Mouse (Mus musculus): Measurements from ENCODE around the gene Lrba. TPM values are rescaled to one million over a fixed set of nuclear protein-coding genes. Genes with fewer than 3 reads are reported as not detected.

The Lrba gene
- polyA plus RNA-seq, 1 experiment = 5.6 TPM

DNA sequence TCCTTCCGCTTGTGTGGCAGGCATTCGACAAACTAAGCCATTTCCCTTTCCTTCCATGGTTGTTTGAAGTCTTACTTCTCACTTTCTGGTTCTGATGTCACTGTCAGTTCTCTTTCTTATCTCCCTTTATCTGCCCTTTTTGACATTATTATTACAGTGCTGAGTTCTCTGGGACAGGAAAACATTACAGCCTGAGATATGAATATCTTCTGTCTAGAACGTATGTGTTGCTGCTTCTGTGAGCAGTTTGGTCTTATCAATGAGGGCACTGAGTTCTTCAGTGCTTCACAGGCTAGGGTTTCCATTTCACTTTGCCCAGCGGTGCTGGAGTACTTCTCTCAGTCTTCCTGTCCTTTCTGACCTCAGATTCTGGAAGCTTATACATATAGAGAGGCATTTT is 404.9 kb downstream of the Lrba start:
- Histone ChIP-seq H3K79me2 (ENCODE audit: control insufficient read depth, insufficient read depth) (no peaks in the 10 kb centered on the region), H3K4me3 (no peak overlapping the region), H3K4me2 (ENCODE audit: low read depth) (no peak overlapping the region), H3K27me3 (ENCODE audit: control insufficient read depth, insufficient read depth, insufficient read length) (no peaks in the 10 kb centered on the region), H3K36me3 (ENCODE audit: control insufficient read depth, insufficient read depth) (no peaks in the 10 kb centered on the region), H3ac (ENCODE audit: control insufficient read depth, insufficient read length) (no peak overlapping the region)
- TF ChIP-seq SRF (IDR thresholded peaks at IDR 0.05; ENCODE audit: control insufficient read depth, insufficient read length, low read depth) (no peak), CEBPB (IDR thresholded peaks at IDR 0.05; ENCODE audit: insufficient read depth, poor library complexity, severe bottlenecking) (no peak), MYOG (IDR thresholded peaks at IDR 0.05; ENCODE audit: control insufficient read depth in 1 of 3, insufficient read depth in 1 of 3, insufficient read length in 2 of 3, low read depth in 2 of 3) (no peak), USF1 (IDR thresholded peaks at IDR 0.05; ENCODE audit: low read depth) (no peak), MAX (IDR thresholded peaks at IDR 0.05; ENCODE audit: low read depth) (no peak), TCF12 (IDR thresholded peaks at IDR 0.05; ENCODE audit: insufficient read depth, poor library complexity, severe bottlenecking) (no peak), TCF3 (IDR thresholded peaks at IDR 0.05; ENCODE audit: insufficient read length, low read depth) (no peak), POLR2AphosphoS2 (IDR thresholded peaks at IDR 0.05; ENCODE audit: insufficient read length, low read depth) (no peak), E2F4 (IDR thresholded peaks at IDR 0.05; ENCODE audit: insufficient read depth) (no peak)

DNA sequence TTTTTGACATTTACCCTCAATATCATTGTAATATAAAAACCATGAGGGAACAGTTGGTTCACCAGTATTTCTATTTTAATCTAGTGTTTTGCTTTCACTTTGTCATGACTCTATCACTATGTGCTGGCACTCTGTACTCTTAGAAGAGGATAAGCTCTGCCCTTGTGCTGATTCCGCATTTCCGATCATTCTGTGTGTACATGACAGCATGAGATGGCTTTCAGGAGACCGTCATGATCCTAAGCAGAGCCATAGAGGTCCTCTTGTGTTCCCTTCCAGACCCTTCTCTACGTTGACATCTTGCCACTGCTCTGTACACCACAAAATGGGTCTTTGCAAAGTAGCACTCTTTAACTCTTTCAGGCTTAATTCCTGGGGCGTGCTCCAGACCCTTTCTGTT is 411.0 kb downstream of the Lrba start:
- no peak overlapping the region for H3K4me3 ChIP-seq
- H3K36me3 ChIP-seq (ENCODE audit: control insufficient read depth, insufficient read depth) = no peaks in the 10 kb centered on the region
- TF ChIP-seq CEBPB (IDR thresholded peaks at IDR 0.05; ENCODE audit: insufficient read depth, poor library complexity, severe bottlenecking) = no peak
- TF ChIP-seq TCF12 (IDR thresholded peaks at IDR 0.05; ENCODE audit: insufficient read depth, poor library complexity, severe bottlenecking) = no peak
- TF ChIP-seq REST (IDR thresholded peaks at IDR 0.05; ENCODE audit: insufficient read depth, insufficient read length) = no peak
- no peak for TF ChIP-seq MAX (IDR thresholded peaks at IDR 0.05; ENCODE audit: low read depth)
- TF ChIP-seq SRF (IDR thresholded peaks at IDR 0.05; ENCODE audit: control insufficient read depth, insufficient read length, low read depth) = no peak
- no peak for TF ChIP-seq POLR2AphosphoS2 (IDR thresholded peaks at IDR 0.05; ENCODE audit: insufficient read length, low read depth)
- no peaks in the 10 kb centered on the region for H3K27me3 ChIP-seq (ENCODE audit: control insufficient read depth, insufficient read depth, insufficient read length)
- peak overlapping the region; percentile 44 for H3K4me2 ChIP-seq (ENCODE audit: low read depth)
- H3K79me2 ChIP-seq (ENCODE audit: control insufficient read depth, insufficient read depth) = no peaks in the 10 kb centered on the region
- H3ac ChIP-seq (ENCODE audit: control insufficient read depth, insufficient read length) = no peak overlapping the region

GRCm38 (mm10) chr3:86635940-86636339 is 411.5 kb downstream of the Lrba start:
- no peaks in the 10 kb centered on the region for H3K27me3 ChIP-seq (ENCODE audit: control insufficient read depth, insufficient read depth, insufficient read length)
- no peaks in the 10 kb centered on the region for H3K36me3 ChIP-seq (ENCODE audit: control insufficient read depth, insufficient read depth)
- no peak overlapping the region for H3ac ChIP-seq (ENCODE audit: control insufficient read depth, insufficient read length)
- peak overlapping the region; percentile 44 for H3K4me2 ChIP-seq (ENCODE audit: low read depth)
- no peaks in the 10 kb centered on the region for H3K79me2 ChIP-seq (ENCODE audit: control insufficient read depth, insufficient read depth)
- H3K4me3 ChIP-seq = no peak overlapping the region
- no peak for TF ChIP-seq USF1 (IDR thresholded peaks at IDR 0.05; ENCODE audit: low read depth)
- TF ChIP-seq TCF3 (IDR thresholded peaks at IDR 0.05; ENCODE audit: insufficient read length, low read depth) = no peak
- TF ChIP-seq TCF12 (IDR thresholded peaks at IDR 0.05; ENCODE audit: insufficient read depth, poor library complexity, severe bottlenecking) = no peak
- no peak for TF ChIP-seq REST (IDR thresholded peaks at IDR 0.05; ENCODE audit: insufficient read depth, insufficient read length)
- TF ChIP-seq MYOG (IDR thresholded peaks at IDR 0.05; ENCODE audit: control insufficient read depth in 1 of 3, insufficient read depth in 1 of 3, insufficient read length in 2 of 3, low read depth in 2 of 3) = no peak
- TF ChIP-seq CEBPB (IDR thresholded peaks at IDR 0.05; ENCODE audit: insufficient read depth, poor library complexity, severe bottlenecking) = no peak
- no peak for TF ChIP-seq E2F4 (IDR thresholded peaks at IDR 0.05; ENCODE audit: insufficient read depth)
- TF ChIP-seq POLR2AphosphoS2 (IDR thresholded peaks at IDR 0.05; ENCODE audit: insufficient read length, low read depth) = no peak
- no peak for TF ChIP-seq POLR2A (IDR thresholded peaks at IDR 0.05; ENCODE audit: insufficient read length, low read depth)
- no peak for TF ChIP-seq MAX (IDR thresholded peaks at IDR 0.05; ENCODE audit: low read depth)
- no peak for TF ChIP-seq MYOD1 (IDR thresholded peaks at IDR 0.05; ENCODE audit: control insufficient read depth in 1 of 3, insufficient read length in 2 of 3, low read depth in 2 of 3)

- H3ac ChIP-seq (ENCODE audit: control insufficient read depth, insufficient read length) = no peak overlapping the region
- TF ChIP-seq MYOG (IDR thresholded peaks at IDR 0.05; ENCODE audit: control insufficient read depth in 1 of 3, insufficient read depth in 1 of 3, insufficient read length in 2 of 3, low read depth in 2 of 3) (no peak), USF1 (IDR thresholded peaks at IDR 0.05; ENCODE audit: low read depth) (no peak), MYOD1 (IDR thresholded peaks at IDR 0.05; ENCODE audit: control insufficient read depth in 1 of 3, insufficient read length in 2 of 3, low read depth in 2 of 3) (no peak), E2F4 (IDR thresholded peaks at IDR 0.05; ENCODE audit: insufficient read depth) (no peak), REST (IDR thresholded peaks at IDR 0.05; ENCODE audit: insufficient read depth, insufficient read length) (no peak), MAX (IDR thresholded peaks at IDR 0.05; ENCODE audit: low read depth) (no peak), POLR2A (IDR thresholded peaks at IDR 0.05; ENCODE audit: insufficient read length, low read depth) (no peak), TCF3 (IDR thresholded peaks at IDR 0.05; ENCODE audit: insufficient read length, low read depth) (no peak), CEBPB (IDR thresholded peaks at IDR 0.05; ENCODE audit: insufficient read depth, poor library complexity, severe bottlenecking) (no peak), SRF (IDR thresholded peaks at IDR 0.05; ENCODE audit: control insufficient read depth, insufficient read length, low read depth) (no peak), POLR2AphosphoS2 (IDR thresholded peaks at IDR 0.05; ENCODE audit: insufficient read length, low read depth) (no peak)
- no peak overlapping the region for H3K4me3 ChIP-seq
- no peak overlapping the region for H3K4me2 ChIP-seq (ENCODE audit: low read depth)
- H3K79me2 ChIP-seq (ENCODE audit: control insufficient read depth, insufficient read depth) = no peaks in the 10 kb centered on the region
- no peaks in the 10 kb centered on the region for H3K36me3 ChIP-seq (ENCODE audit: control insufficient read depth, insufficient read depth)
- no peaks in the 10 kb centered on the region for H3K27me3 ChIP-seq (ENCODE audit: control insufficient read depth, insufficient read depth, insufficient read length)
These were observed 414.3 kb downstream of the Lrba start for GRCm38 (mm10) chr3:86638552-86639348.
